18 mouse cellular contexts compared by ENCODE assay signal in the genomic region with DNA sequence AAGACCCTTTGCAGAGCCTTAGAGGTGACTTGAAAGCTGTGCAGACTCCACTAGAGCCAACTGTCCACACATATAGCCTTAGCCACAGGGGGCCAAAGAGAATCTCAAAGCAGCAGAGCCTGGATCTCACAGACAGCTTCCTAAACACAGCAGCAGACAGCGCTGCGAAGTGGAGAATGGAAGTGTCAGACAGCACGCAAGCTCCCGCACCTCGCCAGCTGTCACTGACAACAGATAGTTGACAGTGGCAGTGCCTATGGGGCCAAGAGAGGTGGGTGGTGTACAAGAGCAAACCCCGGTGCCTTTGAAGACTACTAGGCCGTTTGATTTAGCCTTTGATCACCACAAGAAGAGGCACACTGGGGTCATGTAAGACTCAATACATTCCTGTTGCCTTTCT.
"Had no signal": no experiment of that assay in that cellular context is flagged by ENCODE, and none has a peak within 500 bp of the region (broad histone marks: within the 10 kb centered on the region; RNA-seq: fewer than 3 reads in every experiment).

No protein-coding gene starts in this region.

- H3K27me3 ChIP-seq: limb, embryonic 15.5 days; midbrain, embryonic 15.5 days; neural tube, embryonic 13.5 days had no signal

- H3K4me3 ChIP-seq: limb, embryonic 12.5 days; limb, embryonic 15.5 days; midbrain, embryonic 12.5 days; midbrain, embryonic 15.5 days; myocyte; neural tube, embryonic 13.5 days had no signal

- H3K4me1 ChIP-seq: limb, embryonic 12.5 days; limb, embryonic 15.5 days; neural tube, embryonic 13.5 days had no signal

- H3K9ac ChIP-seq: limb, embryonic 12.5 days; limb, embryonic 15.5 days; liver, embryonic 14.5 days; liver, postnatal 0 days; lung, embryonic 14.5 days; midbrain, embryonic 12.5 days; midbrain, embryonic 15.5 days; neural tube, embryonic 13.5 days had no signal

- H3K9me3 ChIP-seq: limb, embryonic 12.5 days; limb, embryonic 15.5 days; midbrain, embryonic 12.5 days; midbrain, embryonic 15.5 days; neural tube, embryonic 13.5 days had no signal

- DNase-seq: kidney, adult 2 months; kidney, postnatal 25 days; left cerebral cortex, postnatal 4 days; liver, postnatal 0 days; lung, embryonic 14.5 days; retina, postnatal 1 day had no signal

- H3K4me2 ChIP-seq: limb, embryonic 12.5 days; limb, embryonic 15.5 days; liver, embryonic 11.5 days; lung, embryonic 14.5 days; midbrain, embryonic 12.5 days; midbrain, embryonic 15.5 days; neural tube, embryonic 13.5 days had no signal

- ATAC-seq: liver, postnatal 0 days; lung, postnatal 0 days; midbrain, embryonic 15.5 days had no signal

- H3K36me3 ChIP-seq: limb, embryonic 12.5 days; limb, embryonic 15.5 days; midbrain, embryonic 12.5 days; midbrain, embryonic 15.5 days; neural tube, embryonic 13.5 days had no signal

- H3K27ac ChIP-seq: kidney, postnatal 0 days; limb, embryonic 12.5 days; limb, embryonic 15.5 days; liver, embryonic 14.5 days; macrophage; midbrain, embryonic 12.5 days; midbrain, embryonic 15.5 days; neural tube, embryonic 13.5 days; stomach, postnatal 0 days had no signal
